Mouse (Mus musculus) megakaryocyte, embryonic 14.5 days (primary cell): ENCODE results near the gene Casq2.

ENCODE experiments used
- FLI1 ChIP-seq: IDR thresholded peaks from 2 replicates; pipeline ENCODE4 v1.6.1; 2012; ENCODE audit warnings: low read length, inconsistent platforms, mixed read lengths
- GATA1 ChIP-seq: IDR thresholded peaks from 3 replicates; pipeline ENCODE4 v1.6.1; 2012; ENCODE audit warnings: mixed read lengths, low read length, inconsistent platforms, borderline replicate concordance

DNA sequence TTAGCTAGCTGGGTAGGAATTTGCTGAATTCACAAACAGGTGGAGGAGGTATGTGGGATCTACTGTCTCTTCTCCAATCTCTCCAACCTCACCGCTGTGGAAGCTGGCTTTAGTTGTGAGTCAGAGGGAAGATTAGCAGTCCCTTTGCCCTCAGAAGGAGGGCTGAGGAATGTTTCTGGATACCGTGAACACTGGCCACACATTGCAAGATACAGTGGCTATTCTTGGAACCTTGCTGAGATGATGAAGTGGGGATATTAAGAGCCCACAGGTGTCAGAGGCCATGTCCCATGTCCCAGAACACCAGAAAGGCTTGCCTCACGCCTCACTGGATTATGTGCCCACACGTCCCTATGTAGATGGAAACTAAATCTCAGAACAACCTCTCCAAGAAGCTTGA is 17.0 kb upstream of the Casq2 start:
- TF ChIP-seq GATA1, result no peak
- TF ChIP-seq FLI1, result no peak
